ENCODE assay signal across 7 mouse cellular contexts in the genomic region with DNA sequence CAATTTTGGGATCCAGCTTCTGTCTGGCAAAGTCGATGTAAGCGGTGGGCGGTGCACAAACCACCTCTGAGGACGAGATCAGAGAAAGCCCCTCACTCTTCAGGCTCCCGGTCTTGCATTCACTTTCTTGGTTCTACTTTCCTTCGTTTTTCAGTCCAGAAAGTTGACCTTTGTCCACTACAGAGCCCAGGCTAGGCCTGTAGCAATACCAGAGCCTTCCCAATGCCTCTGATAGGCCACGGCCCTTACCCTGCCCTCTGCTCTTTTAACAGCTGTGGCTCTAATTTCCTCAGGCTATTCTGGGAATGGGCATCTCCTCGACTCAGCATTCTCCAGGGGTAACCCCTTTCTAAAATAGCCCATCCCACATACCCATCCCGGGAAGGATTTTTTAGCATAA. TPM values are rescaled to one million over a fixed set of nuclear protein-coding genes. Genes with fewer than 3 reads are reported as not detected.
DNase-seq lines count a peak whose midpoint lies in the region; ATAC-seq lines count a peak whose summit lies in the region.

No protein-coding gene starts in this region.

- peak overlapping the region; percentile 82 for H3K4me3 ChIP-seq in lung, embryonic 16.5 days (ENCODE audit: low read length)
- H3K4me3 ChIP-seq in forebrain, embryonic 14.5 days (ENCODE audit: low read depth, low read length): peak overlapping the region; percentile 60
- H3K4me3 ChIP-seq in limb, embryonic 11.5 days (ENCODE audit: low read depth, low read length): peak overlapping the region; percentile 91

- DNase-seq in lung, adult 18-20 months: no peak
- no peak for DNase-seq in forebrain, embryonic 14.5 days (ENCODE audit: low spot score)
- DNase-seq in limb, embryonic 11.5 days (ENCODE audit: low spot score): no peak
- peak; percentile 88 for DNase-seq in skeletal muscle tissue, adult 2 months (ENCODE audit: low read depth, low spot score)
- no peak for DNase-seq in left cerebral cortex, postnatal 14 days (ENCODE audit: low spot score in 2 of 2)
- no peak for DNase-seq in frontal cortex, postnatal 10 days (ENCODE audit: low spot score in 2 of 2)

- no peak for ATAC-seq in lung, embryonic 16.5 days (ENCODE audit: low read depth)
- no peak for ATAC-seq in forebrain, embryonic 14.5 days
- ATAC-seq in limb, embryonic 11.5 days (ENCODE audit: insufficient number of reproducible peaks, low FRiP score, low TSS enrichment, low read depth): no peak

- 11% methylated on average over 9 of the region's 9 CpGs for WGBS in lung, embryonic 16.5 days
- WGBS in forebrain, embryonic 14.5 days: 17% methylated on average over 9 of the region's 9 CpGs
- 26% methylated on average over 9 of the region's 9 CpGs for WGBS in limb, embryonic 11.5 days

- peak overlapping the region; percentile 94 for H3K27ac ChIP-seq in lung, embryonic 16.5 days (ENCODE audit: low read length)
- peak overlapping the region; percentile 14; the same call in 1 of the 2 replicates for H3K27ac ChIP-seq in forebrain, embryonic 14.5 days (ENCODE audit: low read depth, low read length)
- peak overlapping the region; percentile 82; the same call in 1 of the 2 replicates for H3K27ac ChIP-seq in limb, embryonic 11.5 days (replicated peaks; ENCODE audit: low read depth, low read length)

- H3K27me3 ChIP-seq in lung, embryonic 16.5 days (ENCODE audit: control insufficient read depth, insufficient read depth, low read depth, low read length): no peaks in the 10 kb centered on the region
- H3K27me3 ChIP-seq in forebrain, embryonic 14.5 days (replicated peaks; ENCODE audit: control insufficient read depth, insufficient read depth, low read length): no peaks in the 10 kb centered on the region
- H3K27me3 ChIP-seq in limb, embryonic 11.5 days (ENCODE audit: control insufficient read depth, insufficient read depth, low read length): no peaks in the 10 kb centered on the region

- intact Hi-C loops in left cerebral cortex, postnatal 14 days (cut with DNase I): loop anchor here (2.0 kb wide), 1 partner anchor 44 kb away; the partner anchor contains the start of gene Eno2

- peaks cover 22% of the 10 kb centered on the region for H3K36me3 ChIP-seq in lung, embryonic 16.5 days (ENCODE audit: control insufficient read depth, insufficient read depth, low read length)
- peaks cover 49% of the 10 kb centered on the region for H3K36me3 ChIP-seq in forebrain, embryonic 14.5 days (ENCODE audit: control insufficient read depth, insufficient read depth, low read length)
- peaks cover 20% of the 10 kb centered on the region for H3K36me3 ChIP-seq in limb, embryonic 11.5 days (ENCODE audit: control insufficient read depth, insufficient read depth, low read length)

- peak overlapping the region; percentile 78 for H3K4me2 ChIP-seq in lung, embryonic 16.5 days (ENCODE audit: low read depth, low read length)
- H3K4me2 ChIP-seq in forebrain, embryonic 14.5 days (ENCODE audit: low read length): peak overlapping the region; percentile 80
- peak overlapping the region; percentile 82 for H3K4me2 ChIP-seq in limb, embryonic 11.5 days (ENCODE audit: low read depth, severe bottlenecking)

- peak overlapping the region; percentile 89 for H3K9ac ChIP-seq in lung, embryonic 16.5 days (ENCODE audit: low read length)
- H3K9ac ChIP-seq in forebrain, embryonic 14.5 days (ENCODE audit: low read length): peak overlapping the region; percentile 88
- H3K9ac ChIP-seq in limb, embryonic 11.5 days (ENCODE audit: low read length): peak overlapping the region; percentile 83

- H3K4me1 ChIP-seq in lung, embryonic 16.5 days (replicated peaks; ENCODE audit: control insufficient read depth, insufficient read depth, low read length): peaks cover 35% of the 10 kb centered on the region
- H3K4me1 ChIP-seq in forebrain, embryonic 14.5 days (ENCODE audit: control insufficient read depth, insufficient read depth, low read length): peaks cover 20% of the 10 kb centered on the region
- peaks cover 16% of the 10 kb centered on the region; the same call in 1 of the 2 replicates for H3K4me1 ChIP-seq in limb, embryonic 11.5 days (ENCODE audit: control insufficient read depth, insufficient read depth, low read length)

- no peaks in the 10 kb centered on the region for H3K9me3 ChIP-seq in lung, embryonic 16.5 days (ENCODE audit: control insufficient read depth, low read length)
- H3K9me3 ChIP-seq in forebrain, embryonic 14.5 days (replicated peaks; ENCODE audit: control insufficient read depth, low read length): no peaks in the 10 kb centered on the region
- no peaks in the 10 kb centered on the region for H3K9me3 ChIP-seq in limb, embryonic 11.5 days (ENCODE audit: control insufficient read depth, low read length)

RNA-seq across cellular contexts. Expression of gene Tpi1, which starts 1.2 kb away (rescaled TPM):
- 680 and 700 TPM in 2 replicates for polyA plus RNA-seq in lung, embryonic 16.5 days (2015; fragmentation: Nextera tagmentation; extraction: Ambion mirVana)
- 417 and 461 TPM in 2 replicates for polyA plus RNA-seq in forebrain, embryonic 14.5 days (2014; fragmentation: Nextera tagmentation; extraction: Ambion mirVana)
- 724 and 825 TPM in 2 replicates for polyA plus RNA-seq in limb, embryonic 11.5 days (2014; fragmentation: Nextera tagmentation; extraction: Ambion mirVana)
- 100 to 1,000 TPM; 629 to 634 TPM for total RNA-seq in left cerebral cortex, postnatal 14 days (2021)

RNA-seq across cellular contexts. Expression of gene Spsb2, which starts 4.4 kb away (rescaled TPM):
- polyA plus RNA-seq in lung, embryonic 16.5 days (2015; fragmentation: Nextera tagmentation; extraction: Ambion mirVana): 13.6 and 14.2 TPM in 2 replicates
- polyA plus RNA-seq in forebrain, embryonic 14.5 days (2014; fragmentation: Nextera tagmentation; extraction: Ambion mirVana): 4.7 and 5.3 TPM in 2 replicates
- 5.3 and 5.5 TPM in 2 replicates for polyA plus RNA-seq in limb, embryonic 11.5 days (2014; fragmentation: Nextera tagmentation; extraction: Ambion mirVana)
- total RNA-seq in left cerebral cortex, postnatal 14 days (2021): 1 to 10 TPM; 2.9 to 5.3 TPM

RNA-seq across cellular contexts. Expression of gene Usp5, which starts 16.4 kb away (rescaled TPM):
- polyA plus RNA-seq in lung, embryonic 16.5 days (2015; fragmentation: Nextera tagmentation; extraction: Ambion mirVana): 138 and 139 TPM in 2 replicates
- 154 and 174 TPM in 2 replicates for polyA plus RNA-seq in forebrain, embryonic 14.5 days (2014; fragmentation: Nextera tagmentation; extraction: Ambion mirVana)
- 152 and 153 TPM in 2 replicates for polyA plus RNA-seq in limb, embryonic 11.5 days (2014; fragmentation: Nextera tagmentation; extraction: Ambion mirVana)
- 100 to 1,000 TPM; 178 to 184 TPM for total RNA-seq in left cerebral cortex, postnatal 14 days (2021)

RNA-seq across cellular contexts. Expression of gene Cdca3, which starts 16.5 kb away (rescaled TPM):
- polyA plus RNA-seq in lung, embryonic 16.5 days (2015; fragmentation: Nextera tagmentation; extraction: Ambion mirVana): 175 and 176 TPM in 2 replicates
- polyA plus RNA-seq in forebrain, embryonic 14.5 days (2014; fragmentation: Nextera tagmentation; extraction: Ambion mirVana): 107 and 139 TPM in 2 replicates
- polyA plus RNA-seq in limb, embryonic 11.5 days (2014; fragmentation: Nextera tagmentation; extraction: Ambion mirVana): 243 and 249 TPM in 2 replicates
- total RNA-seq in left cerebral cortex, postnatal 14 days (2021): 1 to 10 TPM; 1.6 to 1.7 TPM

RNA-seq across cellular contexts. Expression of gene Gnb3, which starts 27.2 kb away (rescaled TPM):
- 0.29 and 0.34 TPM in 2 replicates for polyA plus RNA-seq in lung, embryonic 16.5 days (2015; fragmentation: Nextera tagmentation; extraction: Ambion mirVana)
- 0.54 and 0.89 TPM in 2 replicates for polyA plus RNA-seq in forebrain, embryonic 14.5 days (2014; fragmentation: Nextera tagmentation; extraction: Ambion mirVana)
- 0.40 and 0.43 TPM in 2 replicates for polyA plus RNA-seq in limb, embryonic 11.5 days (2014; fragmentation: Nextera tagmentation; extraction: Ambion mirVana)
- total RNA-seq in left cerebral cortex, postnatal 14 days (2021): not detected

Comparison
In these comparisons a context has a peak if more than half of its experiments do, and no peak if none do; other contexts are left out.
1. H3K27ac ChIP-seq: peak in every context shown above with its lines; median percentile 94 in lung, embryonic 16.5 days; 82 in limb, embryonic 11.5 days; 14 in forebrain, embryonic 14.5 days.